Mouse (Mus musculus) cerebellum, adult 8-10 months (tissue): ENCODE data around the gene Ceacam18.
"Not testable (repeated sequence)": the region's sequence is repeated elsewhere in the genome, so short reads cannot be mapped to it uniquely, and the experiment has no call there.

Experiments used
- DNase-seq: peaks from one replicate; pipeline ENCODE4 v3.0.0; 2022

Ceacam18 gene

DNA sequence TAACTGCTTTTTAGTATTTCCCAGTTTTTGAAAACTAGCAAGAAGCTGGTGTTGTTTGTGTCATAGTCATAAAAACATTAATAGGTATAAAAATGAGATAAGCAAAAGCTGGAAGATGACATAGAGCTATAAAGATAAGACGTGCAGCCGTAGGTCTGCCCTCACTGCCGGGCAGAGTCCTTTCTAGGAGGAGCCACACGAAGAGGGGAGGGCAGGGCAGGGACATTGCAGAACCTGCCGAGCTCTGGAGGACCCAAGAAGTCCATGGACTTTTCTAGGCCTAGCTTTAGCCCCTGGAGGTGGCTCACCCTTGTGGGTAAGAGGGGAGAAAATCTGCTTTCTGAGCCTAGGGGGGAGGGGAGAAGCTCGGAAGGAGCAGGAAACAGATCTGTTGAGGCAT, at the start of gene Ceacam18:
Ceacam18 (plus strand) TSS at position 208 of the 400 bp plus-strand sequence.
- no peak for DNase-seq

DNA sequence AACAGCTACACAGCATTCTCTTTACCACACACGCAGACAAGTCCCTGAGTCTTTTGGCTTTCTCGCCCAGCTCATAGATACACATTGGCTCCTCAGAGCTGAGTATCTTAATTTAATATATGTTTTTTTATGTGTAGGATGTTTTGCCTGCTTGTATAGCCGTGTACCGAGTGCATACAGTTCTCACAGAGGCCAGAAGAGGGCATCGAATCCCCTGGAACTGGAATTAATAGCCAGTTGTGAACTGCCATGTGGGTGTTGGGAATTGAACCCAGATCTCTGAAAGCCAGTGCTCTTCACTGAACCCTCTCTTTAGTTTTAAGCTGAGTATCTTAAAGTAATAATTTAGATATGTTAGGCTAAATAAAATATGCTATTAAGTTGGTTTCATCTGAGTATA, 49.7 kb upstream of the Ceacam18 start:
- no peak for DNase-seq

DNA sequence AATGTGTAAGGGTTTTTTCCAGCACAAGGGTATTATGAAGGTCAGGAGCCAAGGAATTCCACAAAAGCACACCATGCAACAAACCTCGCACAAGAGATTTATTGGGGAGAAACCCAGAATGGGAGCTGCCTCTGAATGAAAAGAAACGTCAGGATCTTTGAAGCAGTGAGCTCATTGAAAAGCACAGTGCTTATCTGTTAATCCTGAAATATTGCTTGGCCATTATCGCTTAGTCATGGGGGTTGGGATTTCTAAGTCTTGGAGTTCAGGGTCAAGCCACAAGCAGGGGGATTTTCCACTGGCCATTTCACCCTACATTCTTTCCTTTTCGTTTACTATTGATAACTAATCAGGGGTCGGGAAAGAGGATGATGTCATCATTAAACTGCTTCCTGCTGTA, 32.6 kb upstream of the Ceacam18 start:
- DNase-seq = no peak

DNA sequence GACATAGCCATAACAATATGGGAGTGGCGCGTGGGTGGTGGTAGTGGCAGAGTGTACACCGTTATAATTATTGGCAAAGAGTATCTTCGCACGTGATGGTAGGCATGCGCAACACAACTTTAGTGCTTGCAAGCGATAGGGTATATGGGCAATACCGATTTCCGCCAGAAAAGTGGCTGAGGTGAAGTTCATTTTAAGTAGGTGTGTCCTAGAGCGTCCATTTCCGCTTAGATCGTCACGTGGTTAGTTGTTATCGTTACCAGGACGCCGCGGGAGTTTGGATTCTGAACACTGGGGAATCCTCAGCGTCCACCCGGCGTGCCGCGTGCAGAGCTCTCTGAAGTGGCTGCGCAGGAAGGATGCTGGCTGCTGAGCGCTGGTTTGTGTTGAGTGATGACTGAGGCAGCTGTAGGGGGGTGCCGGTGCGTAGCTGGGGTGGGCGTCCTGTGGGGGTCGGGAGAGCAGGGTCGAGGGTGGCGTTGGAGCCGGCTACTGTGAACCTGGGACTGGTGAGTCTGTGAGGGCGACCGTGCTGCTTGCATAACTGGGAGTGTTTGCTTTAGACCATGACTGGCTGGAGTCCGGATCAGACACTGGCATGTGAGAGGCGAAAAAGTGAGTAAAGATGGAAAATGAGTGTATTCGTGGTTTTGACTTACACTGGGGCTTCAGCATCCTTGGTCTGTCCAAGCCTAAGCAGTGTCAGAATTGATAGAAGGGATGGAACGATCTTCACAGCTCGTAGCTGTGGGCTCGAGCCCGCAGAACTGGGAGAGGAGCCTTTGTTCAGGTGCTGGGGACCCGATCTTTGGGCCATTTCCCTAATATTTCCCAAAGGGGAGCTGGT, 27.4 kb upstream of the Ceacam18 start, which contains the start of gene Zfp819:
Zfp819 (plus strand) TSS at position 274 of the 847 bp plus-strand sequence.
- no peak for DNase-seq

- no peak for DNase-seq
Measured at GRCm38 (mm10) chr7:43607743-43608287, 26.7 kb upstream of the Ceacam18 start.

DNA sequence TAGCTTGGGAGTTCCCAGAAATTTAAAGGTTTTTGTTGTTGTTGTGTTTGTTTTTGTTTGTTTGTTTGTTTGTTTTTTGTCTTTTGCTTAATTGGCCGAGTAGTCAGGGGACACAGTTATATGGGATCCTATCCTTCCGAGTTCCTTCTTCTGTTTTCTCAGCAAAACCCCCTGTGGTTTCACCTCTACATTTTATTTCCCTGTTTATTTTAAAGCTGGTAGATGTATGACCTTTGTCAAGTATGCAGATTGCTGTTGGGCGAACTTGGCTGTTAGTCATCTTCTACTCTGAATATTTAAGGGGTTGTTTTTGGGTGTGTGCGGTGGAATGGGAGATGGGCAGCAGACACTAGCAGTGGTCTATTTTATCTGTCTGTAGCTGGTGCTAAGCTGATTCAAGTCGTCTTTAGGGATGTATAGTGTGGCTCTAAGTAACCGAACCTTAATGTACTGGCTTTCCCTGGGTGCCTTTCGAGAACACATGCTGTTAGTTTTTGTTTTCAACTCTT, 26.1 kb upstream of the Ceacam18 start:
- DNase-seq = no peak

GRCm38 (mm10) chr7:43613816-43614551, 20.5 kb upstream of the Ceacam18 start:
- no peak for DNase-seq

GRCm38 (mm10) chr7:43622927-43623326, 11.6 kb upstream of the Ceacam18 start:
- DNase-seq = no peak

DNA sequence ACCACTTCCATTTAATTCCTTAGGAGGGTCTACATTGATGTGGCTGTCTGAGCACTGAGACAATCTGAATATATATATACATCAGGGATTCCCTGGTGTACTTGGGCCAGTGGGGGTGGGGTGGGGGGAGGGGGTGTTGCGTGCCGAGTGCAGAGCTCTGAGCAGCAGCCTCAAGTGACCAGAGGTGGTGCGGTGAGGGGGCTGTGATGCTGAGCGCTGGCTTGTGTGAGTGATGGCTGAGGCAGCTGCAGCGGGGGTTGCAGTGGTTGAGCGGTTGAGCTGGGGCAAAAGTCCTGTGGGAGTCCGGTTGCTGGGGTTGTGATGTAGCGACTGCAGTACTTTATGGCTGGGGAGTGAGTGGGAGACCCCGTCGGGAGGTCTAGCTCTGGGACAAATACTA, 10.7 kb upstream of the Ceacam18 start:
- DNase-seq = no peak

DNA sequence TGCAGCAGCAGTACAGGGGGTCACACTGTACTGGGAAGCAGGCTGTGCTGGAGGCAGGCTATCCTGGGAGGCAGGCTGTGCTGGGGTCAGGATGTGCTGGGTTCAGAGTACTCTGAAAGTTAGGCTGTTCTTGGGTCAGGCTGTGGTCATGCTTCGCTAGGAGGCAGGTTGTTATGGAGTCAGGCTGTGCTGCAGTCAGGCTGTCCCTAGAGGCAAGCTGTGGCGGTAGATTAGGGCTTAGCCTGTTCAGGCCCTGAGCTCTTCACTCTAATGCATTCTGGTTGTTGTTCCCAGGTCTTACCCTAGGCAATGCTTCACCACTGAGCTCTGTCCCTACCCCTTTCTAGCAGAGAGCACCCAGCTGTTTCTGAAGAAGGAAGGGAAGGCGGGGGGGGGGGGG, 9.4 kb upstream of the Ceacam18 start:
- no peak for DNase-seq

- no peak for DNase-seq
Measured at GRCm38 (mm10) chr7:43625794-43626422, 8.6 kb upstream of the Ceacam18 start.

GRCm38 (mm10) chr7:43633940-43634339, 567 bp upstream of the Ceacam18 start:
- no peak for DNase-seq

DNA sequence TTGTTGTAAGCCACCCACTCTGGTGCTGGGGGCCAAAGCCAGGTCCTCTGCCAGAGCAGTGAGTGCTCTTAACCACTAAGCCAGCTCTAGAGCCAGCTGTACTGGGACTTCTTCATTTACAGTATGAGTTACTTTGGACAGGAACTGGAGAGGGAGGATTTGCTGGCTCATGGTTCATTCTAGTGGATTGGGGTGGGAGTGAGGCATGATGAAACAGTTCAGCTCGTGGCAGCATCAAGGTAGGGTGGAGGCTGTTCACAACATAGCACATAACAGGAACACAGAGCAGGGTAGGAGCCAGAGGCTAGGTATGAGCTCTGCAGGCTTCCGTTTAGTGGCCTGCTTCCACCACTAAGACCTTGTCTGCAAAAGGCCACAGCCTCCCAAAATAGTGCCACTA, 1.7 kb downstream of the Ceacam18 start:
- DNase-seq = no peak

- DNase-seq = no peak
Measured at GRCm38 (mm10) chr7:43637118-43637517, 2.6 kb downstream of the Ceacam18 start.

DNA sequence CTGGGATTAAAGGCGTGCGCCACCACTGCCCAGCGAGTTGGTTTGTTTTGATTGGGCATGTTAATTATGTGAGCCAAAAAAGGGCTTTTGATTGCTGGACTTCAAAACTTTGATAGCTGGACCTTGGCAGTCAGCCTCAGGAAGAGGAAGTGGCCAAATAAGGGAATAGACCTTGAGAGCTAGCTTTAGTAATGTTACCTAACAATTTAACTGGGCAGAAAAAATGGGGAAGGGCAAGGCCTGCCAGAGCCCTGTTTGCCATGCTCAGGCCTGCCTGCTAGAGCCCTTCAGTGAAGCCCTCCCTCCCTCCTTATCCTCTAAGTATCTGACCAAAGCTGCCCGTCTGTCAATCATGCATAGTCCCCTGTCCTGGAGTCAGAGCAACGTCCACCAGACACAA, 8.1 kb downstream of the Ceacam18 start:
- no peak for DNase-seq

DNA sequence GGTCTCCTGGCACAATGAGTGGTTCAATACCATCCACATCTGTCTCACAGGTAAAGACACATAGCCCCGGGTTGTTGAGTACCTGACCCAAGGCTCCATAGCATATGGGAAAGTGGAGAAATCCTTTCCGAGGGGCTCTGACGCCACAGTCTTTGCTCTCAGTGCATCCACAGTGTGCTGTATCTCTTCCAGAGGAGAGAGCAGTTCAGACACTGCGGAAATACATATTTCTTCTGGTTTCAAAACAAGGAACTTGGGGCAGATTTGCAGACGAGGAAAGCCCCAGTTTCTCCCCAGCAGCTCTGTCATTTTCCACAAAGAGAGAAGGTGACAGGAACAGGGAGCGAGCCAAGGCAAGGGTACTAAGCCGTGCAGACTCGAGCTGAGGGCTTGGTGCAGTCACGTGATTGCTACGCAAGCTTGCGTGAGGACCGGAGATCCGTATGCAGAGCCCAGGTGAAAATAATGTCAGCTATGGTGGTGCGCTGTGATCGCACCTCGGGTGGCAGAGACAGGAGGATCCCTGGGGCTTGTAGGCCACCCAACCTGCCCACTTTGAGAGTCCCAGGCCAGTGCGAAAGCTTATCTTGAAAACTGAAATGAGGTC, 8.6 kb downstream of the Ceacam18 start:
- DNase-seq = no peak

- no peak for DNase-seq
Measured at GRCm38 (mm10) chr7:43652683-43653082, 18.2 kb downstream of the Ceacam18 start.

GRCm38 (mm10) chr7:43654519-43654918, 20.0 kb downstream of the Ceacam18 start:
- DNase-seq = no peak

DNA sequence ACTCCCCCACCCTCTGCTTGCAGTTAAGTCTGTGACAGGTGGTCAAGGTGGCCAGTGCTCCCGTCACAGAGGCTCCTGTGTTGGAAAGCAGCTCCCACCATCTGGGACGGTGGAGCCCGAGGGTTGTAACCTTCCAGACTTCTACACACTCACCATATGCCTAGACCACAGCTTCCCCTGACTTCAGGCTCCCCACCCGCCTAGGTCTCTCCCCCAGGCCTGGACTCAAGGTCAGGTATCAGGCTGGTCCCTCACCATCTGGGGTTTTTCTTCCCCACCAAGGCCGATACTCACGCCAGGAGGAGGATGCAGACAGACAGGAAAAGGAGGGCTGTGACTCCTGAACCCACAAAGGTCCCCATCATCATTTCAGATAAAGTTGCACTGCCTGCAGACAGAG, 21.7 kb downstream of the Ceacam18 start:
- DNase-seq = no peak

DNA sequence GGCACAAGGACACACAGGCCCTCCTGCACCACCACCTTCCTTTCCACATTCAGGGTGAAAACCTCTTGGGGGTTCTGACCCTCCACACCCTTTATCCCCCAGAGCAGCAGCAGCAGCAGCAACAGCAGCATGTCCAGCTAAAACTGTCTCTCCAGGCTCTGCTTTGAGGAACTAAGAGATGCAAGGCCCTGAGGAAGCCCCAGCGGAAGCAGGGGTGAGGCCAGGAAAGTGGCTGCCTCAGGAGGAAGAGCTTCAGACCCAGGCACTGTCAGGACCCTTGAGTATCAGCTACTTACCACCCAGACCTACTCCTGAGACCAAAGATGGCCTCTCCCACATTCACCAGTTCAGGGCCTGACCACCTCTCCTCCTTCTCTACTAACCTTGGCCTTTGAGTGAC, 25.5 kb downstream of the Ceacam18 start, which contains the start of gene Siglece:
Siglece (minus strand) TSS at position 160 of the 400 bp plus-strand sequence.
- DNase-seq = no peak

GRCm38 (mm10) chr7:43662804-43663203, 28.3 kb downstream of the Ceacam18 start:
- DNase-seq = no peak

DNA sequence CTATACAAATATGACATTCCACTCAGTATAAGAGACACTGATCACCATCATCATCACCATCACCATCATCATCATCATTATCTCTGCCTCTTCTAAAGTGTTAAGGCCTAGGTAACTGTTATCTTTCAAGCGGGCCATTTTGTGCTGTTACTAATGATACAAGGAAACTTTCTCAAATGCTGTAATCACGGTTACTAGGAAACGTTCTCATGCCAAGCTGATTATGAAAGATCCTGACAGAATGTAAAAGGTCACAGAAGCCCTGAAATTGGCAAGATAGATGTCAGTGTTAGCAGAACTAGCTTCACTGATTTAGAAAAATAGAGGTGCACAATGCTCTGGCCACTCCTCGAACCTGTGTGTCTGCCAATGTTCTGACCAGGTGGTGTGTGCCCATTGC, 32.7 kb downstream of the Ceacam18 start:
- DNase-seq = not testable (repeated sequence)

- no peak for DNase-seq
Measured at GRCm38 (mm10) chr7:43668582-43668981, 34.1 kb downstream of the Ceacam18 start.
